Mouse (Mus musculus) gastrocnemius, adult 8-10 months (tissue): ENCODE data around the gene Ly6g6d. TPM values are rescaled to one million over a fixed set of nuclear protein-coding genes. Genes with fewer than 3 reads are reported as not detected.

Experiments used
- DNase-seq, 2 experiments: peaks; one replicate each; pipeline ENCODE4 v3.0.0; 2022; ENCODE audit warnings: low spot score in 2 of 2
- total RNA-seq, 4 experiments: library from RNA; stranded (reverse); gene quantifications; 2 replicates each; pipeline ENCODE4 v1.2.4; 2022

The Ly6g6d gene
- total RNA-seq, 4 experiments from 2014 or later, result 0.53 to 1.8 (median 0.99) TPM; not detected in 1

DNA sequence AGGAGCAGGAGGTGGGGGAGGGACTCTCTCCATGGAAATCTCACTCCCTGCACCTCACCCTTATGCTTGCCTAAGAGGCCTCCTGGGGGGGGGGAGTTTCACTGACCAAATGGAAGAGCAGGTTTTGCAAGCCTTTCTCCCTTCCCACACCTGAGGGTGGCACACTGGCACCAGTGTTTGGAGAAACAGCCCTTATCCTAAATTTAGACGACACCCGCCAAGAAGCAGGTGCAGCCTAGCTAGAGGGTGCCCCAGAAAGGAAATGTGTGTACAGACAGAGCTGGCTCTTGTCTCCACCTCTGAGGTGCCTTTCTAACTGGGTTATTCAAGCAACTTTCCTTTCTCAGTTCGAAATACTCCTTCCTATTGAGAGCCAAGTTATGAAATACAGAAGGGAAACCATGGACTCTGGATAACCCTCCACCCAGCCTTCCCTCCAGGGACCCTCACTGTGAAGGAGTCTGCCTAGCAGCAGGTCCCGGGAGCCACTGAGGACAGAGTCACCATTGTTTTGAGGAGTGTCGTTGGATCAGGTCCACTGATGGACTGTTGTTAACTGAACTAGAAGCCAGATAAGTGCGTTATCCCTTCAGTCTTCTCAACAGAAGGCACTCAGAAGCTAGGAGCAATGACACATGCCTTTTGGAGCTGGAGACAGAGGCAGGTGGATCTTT lies 7.2 kb downstream of the Ly6g6d start:
- no peak for DNase-seq

DNA sequence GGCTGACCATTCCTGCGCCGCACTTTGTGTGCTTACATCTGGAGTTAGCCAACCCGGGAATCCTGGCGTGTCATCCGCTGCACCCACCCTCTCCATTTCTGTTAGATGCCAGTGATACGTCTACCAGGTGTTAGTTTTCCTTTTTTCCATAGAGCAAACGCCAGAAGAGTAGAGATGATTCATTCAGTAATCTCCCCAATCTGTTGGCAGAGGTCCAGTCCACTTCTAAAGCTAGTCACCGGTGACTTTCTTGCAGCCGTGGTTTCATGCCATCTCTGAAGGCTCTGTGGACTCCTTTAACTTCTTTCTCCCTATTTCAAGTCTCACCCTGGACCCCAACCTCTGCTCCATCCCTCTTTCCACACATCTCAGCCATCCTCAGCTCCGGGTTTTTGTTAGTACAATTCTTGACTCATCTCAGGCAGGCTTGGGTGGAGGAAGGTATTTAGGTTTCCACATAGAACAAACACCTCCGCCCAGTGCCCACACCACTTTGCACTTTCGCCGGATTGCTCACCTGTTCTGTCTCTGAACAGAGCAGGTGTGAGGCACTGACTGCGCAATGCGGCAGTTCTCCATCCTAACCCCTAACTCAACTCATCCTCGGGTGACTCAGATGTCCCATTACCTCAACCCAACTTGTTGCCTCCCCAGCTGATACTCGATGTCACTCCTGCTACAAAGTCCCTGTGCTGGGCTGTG lies 9.5 kb downstream of the Ly6g6d start:
- DNase-seq, result no peak

GRCm38 (mm10) chr17:35066084-35066483 lies 11.8 kb downstream of the Ly6g6d start, which contains the start of gene Mpig6b:
TSS of gene Mpig6b (minus strand) at chr17:35066184.
- no peak for DNase-seq

DNA sequence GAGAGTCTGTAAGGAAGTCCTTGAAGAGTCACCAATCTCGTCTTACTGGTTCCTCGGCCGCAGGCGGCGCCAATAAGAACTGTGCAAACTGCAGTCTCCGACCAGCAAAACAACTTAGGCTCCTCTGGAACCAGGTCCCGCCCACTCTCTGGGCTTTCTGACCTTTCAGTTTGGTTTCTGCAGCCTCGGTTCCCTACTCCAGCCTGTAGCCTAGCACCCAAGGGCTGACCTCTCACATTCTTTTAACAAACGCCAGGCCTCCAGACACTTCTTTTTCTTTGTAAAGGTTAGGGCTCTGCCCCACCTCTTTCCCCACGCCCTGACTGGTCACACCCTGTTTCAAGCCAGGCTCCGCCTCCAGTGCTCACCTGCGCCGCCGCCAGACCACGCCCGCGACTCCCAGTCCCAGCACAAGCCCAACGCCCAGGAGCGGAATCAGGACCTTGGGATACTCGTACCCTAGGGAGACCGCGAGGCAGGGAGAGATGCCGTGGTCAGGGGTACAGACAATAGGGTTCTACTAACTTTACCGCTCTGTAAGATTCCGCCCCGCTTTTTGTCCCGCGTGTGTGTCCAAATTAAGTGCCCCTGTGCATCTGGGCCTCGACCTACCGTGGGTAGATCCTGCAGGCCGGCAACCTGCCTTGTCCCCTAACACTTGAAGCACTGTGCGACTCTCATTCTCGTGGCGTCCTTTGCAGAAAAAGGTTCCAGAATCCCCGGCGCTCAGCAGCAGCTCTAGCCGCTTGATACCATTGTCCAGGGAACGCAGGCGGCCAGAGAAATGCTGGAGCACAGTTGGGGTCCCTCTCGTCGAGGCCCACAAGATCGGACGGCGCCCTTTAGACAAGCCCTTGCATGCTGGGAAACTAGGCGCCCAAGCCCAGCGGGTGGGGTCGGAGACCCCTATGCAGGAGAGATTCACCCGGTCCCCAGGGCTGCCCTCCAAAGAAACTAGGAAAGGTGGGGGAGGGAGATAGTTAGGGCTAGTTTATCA lies 12.6 kb downstream of the Ly6g6d start, which contains the start of gene Ly6g6c:
Ly6g6c (plus strand) TSS at position 438 of the 997 bp plus-strand sequence.
- DNase-seq, result peak in 1 of 2 experiments; percentile 53

- no peak for DNase-seq
These were observed 13.4 kb downstream of the Ly6g6d start for GRCm38 (mm10) chr17:35064378-35064877.

DNA sequence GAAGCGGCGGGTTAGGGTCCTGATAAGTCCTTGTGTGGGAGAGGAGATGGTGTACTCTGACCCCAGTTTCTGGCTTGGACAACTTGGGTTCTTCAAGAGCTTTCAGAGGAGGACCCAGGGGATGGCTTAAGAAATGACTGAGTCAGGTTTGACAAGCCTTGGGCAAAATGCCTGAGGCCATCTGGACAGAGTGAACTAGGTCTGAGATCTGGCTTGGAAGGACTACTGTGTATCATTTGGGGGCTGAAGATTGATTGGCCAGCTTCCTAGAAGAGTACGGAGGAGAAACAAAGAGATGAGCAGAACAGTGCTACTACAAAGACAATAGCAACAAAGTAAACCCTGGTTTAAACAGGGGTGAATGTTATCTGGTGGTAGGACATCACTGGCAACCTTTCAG lies 14.4 kb downstream of the Ly6g6d start:
- DNase-seq, result no peak

DNA sequence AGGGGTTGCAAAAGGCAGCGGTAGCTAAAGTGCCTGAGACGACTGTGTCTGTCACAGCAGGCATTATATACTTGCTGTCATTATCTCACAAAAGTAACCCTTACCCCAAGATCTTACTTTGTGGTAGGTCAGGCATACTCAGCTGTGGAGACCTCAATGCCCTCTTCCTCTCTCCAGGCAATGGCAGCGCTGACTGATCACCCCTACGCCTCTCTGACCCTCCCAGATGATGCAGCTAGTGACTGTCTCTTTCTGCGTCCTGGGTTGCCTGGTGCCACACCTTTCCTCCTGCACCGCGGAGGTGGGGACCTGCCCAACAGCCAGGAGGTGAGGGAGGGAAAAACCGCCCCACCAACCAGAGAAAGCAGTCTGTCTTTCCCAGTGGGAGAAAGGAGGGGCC lies 16.6 kb downstream of the Ly6g6d start:
- DNase-seq, result no peak

DNA sequence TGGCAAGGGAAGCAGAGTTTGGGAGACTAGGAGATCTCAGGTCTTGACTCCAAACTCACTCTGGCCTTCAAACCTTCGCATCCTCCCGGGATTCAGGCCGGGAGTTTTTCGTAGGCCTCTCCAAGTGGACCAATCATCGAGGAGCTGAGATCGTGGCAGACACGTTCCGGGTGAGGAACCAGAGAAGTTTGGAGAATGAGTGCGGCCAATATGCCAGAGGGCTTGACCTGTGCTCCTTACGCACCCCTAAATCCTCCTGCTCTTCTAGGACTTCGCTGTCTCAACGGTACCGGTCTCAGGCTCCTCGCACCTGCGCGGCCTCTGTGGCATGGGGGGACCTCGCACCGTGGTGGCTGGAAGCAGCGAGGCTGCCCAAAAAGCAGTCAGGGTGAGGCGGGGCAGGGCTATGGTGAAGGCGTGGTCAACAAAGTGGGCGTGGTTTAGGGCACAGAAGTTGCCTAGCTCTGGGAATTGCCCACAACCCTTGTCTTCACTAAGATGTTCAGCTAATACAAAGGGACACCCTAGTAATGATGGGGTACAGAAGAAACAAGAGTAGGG lies 17.0 kb downstream of the Ly6g6d start:
- DNase-seq, result no peak

DNA sequence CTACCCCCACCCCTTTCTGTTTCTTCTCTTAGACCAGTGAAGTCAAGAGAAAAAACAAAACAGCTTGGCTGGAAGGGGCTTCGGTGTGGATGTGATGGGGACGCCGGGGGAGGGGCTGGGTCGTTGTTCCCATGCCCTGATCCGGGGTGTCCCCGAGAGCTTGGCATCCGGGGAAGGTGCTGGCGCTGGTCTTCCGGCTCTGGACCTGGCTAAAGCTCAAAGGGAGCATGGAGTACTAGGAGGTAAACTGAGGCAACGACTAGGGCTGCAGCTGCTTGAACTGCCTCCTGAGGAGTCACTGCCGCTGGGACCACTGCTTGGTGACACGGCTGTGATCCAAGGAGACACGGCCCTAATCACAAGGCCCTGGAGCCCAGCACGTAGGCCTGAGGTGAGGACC lies 17.8 kb downstream of the Ly6g6d start:
- no peak for DNase-seq

DNA sequence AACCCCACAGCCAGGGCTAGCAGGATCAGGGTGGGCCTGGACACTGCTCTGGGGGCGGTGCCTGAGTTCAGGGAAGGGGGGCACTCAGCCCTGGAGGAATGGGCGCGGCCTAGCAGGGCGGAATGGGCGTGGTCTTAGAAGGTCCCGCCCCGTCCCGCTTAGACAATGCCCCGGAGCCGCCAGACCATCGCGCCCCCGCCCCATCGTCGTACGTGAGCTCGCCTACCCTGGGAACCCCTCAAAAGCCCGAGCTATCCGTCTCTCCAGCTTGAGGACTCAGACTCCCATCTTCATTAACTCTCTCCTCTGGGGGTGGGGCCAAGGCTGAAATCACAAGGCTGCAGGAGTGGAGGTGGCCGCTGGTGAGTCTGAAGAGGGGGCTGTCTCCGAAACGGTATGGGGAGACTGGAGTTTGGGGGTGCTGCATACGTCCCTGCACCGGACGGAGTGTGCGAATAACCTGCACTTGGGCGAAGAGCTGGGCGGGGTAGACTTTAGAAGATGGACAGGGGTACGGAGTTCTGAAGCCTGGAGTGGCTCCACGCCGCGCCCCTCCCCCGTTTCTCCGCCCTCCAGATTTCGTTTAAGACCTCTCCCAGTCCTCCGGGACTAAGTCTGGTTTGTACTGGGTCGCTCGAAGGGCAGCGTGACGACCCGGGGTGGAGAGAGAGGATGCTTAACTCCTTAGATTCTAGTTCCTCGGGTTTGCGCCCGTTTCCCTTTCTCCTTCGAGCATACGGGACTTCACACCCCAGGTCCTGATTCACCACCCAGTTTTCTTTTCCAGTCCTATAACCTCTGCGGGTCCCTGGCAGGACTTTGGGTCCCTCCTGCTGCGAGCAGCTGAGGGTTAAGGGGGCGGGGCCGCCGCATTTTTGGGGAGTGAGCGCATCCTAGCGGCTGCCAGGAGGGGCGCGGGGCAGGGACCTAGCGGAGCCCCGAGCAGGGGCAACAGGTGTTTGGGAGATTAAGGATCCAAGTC lies 18.7 kb downstream of the Ly6g6d start, which contains the start of gene Ddah2:
Ddah2 (plus strand) TSS at position 125 of the 982 bp plus-strand sequence.
- peak; percentile 83 to 87 for DNase-seq

DNA sequence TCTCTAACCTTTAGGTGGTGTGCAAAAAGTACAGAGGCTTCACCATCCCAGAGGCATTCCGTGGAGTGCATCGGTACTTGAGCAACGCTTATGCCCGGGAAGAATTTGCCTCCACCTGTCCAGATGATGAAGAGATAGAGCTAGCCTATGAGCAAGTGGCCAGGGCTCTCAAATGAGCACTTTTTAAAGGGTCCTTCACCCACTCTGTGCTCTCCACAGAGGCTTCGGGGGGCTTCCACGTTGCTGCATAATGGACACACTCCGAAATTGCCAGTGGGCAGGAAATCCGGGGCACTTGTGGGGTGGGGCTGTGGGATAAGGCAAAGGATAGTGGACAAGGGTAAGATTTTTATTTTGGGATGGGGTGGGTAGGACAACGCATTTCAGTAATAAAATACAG lies 19.5 kb downstream of the Ly6g6d start:
- no peak for DNase-seq

GRCm38 (mm10) chr17:35057090-35057489 lies 20.8 kb downstream of the Ly6g6d start:
- no peak for DNase-seq

DNA sequence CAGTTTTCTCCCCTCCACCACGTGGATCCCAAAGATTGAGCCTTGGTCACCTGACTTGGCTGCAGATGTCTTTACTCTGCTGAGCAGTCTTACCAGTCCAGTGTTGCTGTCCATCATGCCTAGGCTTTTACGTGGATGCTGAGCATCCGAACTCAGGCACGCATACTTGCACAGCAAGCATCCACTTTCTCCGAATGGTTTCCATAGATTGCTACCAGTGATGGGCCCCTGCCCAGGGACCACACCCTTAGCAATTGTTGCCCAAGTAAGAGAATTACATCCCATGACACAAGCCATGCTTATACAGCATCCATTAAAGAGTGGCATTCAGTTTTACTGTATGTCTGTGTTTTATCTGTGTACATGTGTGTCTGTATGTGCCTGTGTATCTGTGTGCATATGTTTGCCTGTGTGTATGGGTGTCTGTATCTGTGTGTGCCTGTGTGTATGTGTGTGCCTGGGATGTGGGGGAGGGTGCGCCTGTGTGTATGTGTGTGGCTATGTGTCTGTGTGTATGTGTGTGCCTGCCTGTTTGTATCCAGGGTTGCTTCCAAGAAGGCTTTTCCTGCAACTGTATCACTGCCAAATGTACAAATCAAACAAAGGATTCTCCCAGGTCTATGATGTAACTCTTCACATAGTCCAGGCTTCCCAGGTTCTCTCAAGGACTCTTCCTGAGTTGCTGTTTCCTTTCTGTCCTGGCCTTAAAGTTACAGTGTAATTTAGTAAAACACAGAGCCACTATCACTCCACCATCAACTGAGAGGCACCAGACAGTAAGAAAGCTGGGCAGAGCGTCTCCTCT lies 22.0 kb downstream of the Ly6g6d start:
- no peak for DNase-seq

GRCm38 (mm10) chr17:35052271-35052798 lies 25.5 kb downstream of the Ly6g6d start:
- DNase-seq, result no peak

- DNase-seq, result peak in 1 of 2 experiments; percentile 43
These were observed 26.4 kb downstream of the Ly6g6d start for GRCm38 (mm10) chr17:35051156-35052086.

DNA sequence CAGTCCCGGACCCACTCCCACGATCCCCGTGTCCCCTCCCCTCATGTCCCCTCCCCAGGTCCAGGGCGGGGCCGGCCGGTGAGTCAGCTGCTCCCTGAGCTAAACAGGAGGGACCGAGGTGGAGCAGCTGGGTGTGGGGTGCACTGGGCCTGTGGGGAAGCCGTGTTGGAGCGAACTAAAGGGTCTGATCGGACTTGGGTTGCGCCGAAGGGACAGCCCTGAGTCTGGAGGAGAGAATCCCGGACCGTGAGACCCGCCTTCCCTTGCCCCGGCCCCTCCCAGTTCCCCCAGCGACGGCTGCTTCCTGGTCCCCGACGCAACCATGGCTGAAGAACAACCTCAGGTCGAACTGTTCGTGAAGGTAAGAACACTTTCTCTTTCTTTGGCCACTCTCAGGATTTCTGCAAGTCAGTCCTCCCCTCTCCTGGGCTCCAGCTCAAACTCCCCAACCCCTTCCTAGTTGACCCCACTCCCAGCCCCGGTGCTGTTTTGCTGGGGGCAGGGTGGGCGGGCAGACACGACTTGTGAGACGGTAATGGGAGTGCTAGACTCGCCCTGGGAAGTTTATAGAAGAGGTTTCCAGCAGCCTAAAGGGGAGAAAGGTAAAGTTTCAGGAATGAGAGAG lies 27.6 kb downstream of the Ly6g6d start:
- peak; percentile 37 to 53 for DNase-seq

DNA sequence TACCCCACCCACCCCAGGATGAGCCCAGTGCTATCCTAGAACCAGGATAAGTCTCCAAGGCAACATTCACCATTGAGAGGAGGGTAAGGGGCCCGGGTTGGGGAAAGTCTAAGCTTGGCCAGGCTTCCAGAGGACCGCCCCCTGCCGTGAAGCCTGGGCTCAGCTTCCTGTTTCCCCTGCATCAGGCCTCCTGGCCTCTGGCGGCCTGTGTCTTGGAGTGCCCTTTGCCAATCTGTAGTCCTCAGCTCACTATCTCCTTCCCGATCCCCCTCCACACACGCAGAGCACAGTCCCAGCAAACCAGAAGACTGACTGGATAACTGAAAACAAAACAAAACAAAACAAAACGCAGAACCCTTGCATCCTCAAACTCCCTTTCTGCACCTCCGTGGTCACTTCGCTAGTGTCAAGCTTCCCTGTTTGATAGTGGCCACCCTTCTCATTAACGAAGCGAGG lies 28.3 kb downstream of the Ly6g6d start, which contains the start of gene Clic1:
Clic1 (plus strand) TSS at position 406 of the 456 bp plus-strand sequence.
- no peak for DNase-seq
